Mouse (Mus musculus) small intestine, adult 2 months (tissue): ENCODE data around the gene Als2cl. TPM values are rescaled to one million over a fixed set of nuclear protein-coding genes. Genes with fewer than 3 reads are reported as not detected.

Experiments
- H3K27ac ChIP-seq: fragments of 200-500 bp; 2 replicates; pipeline ENCODE4 v1.5.1; 2012; ENCODE audit warnings: low read depth, low read length, control low read depth, inconsistent platforms; ENCODE audit not compliant: insufficient read depth
- H3K27me3 ChIP-seq: fragments of 200-500 bp; 2 replicates; pipeline ENCODE4 v1.6.1; 2012; ENCODE audit warnings: mild to moderate bottlenecking, moderate library complexity, low read length, inconsistent platforms; ENCODE audit not compliant: control insufficient read depth, insufficient read depth
- H3K36me3 ChIP-seq: fragments of 200-500 bp; 2 replicates; pipeline ENCODE4 v1.6.1; 2012; ENCODE audit warnings: mild to moderate bottlenecking, low read length, control low read depth, inconsistent platforms; ENCODE audit not compliant: control insufficient read depth, insufficient read depth
- H3K4me1 ChIP-seq: fragments of 200-500 bp; 2 replicates; pipeline ENCODE4 v1.6.1; 2012; ENCODE audit warnings: low read length, inconsistent platforms, mixed read lengths; ENCODE audit not compliant: control insufficient read depth, insufficient read depth, insufficient read length
- H3K4me3 ChIP-seq: fragments of 200-500 bp; 2 replicates; pipeline ENCODE4 v1.5.1; 2012; ENCODE audit warnings: low read depth, mild to moderate bottlenecking, control low read depth, inconsistent platforms, low read length, moderate library complexity
- CTCF ChIP-seq: fragments of 200-500 bp; IDR thresholded peaks from 2 replicates; pipeline ENCODE4 v1.5.1; 2012; ENCODE audit warnings: low read depth, mild to moderate bottlenecking, control low read depth, inconsistent platforms, low read length, moderate library complexity, mixed read lengths; ENCODE audit not compliant: insufficient replicate concordance, insufficient read length; ENCODE audit errors: extremely low read depth
- POLR2A ChIP-seq: fragments of 200-500 bp; IDR thresholded peaks from 2 replicates; pipeline ENCODE4 v1.6.1; 2012; ENCODE audit warnings: low read depth, mild to moderate bottlenecking, control low read depth, inconsistent platforms, low read length, moderate library complexity
- WGBS: fragments of 180-500 bp; shearing (Covaris S2); methylation state at CpG from one replicate; pipeline ENCODE4 v1.1.7; 2018; 5-methylcytosine and 5-hydroxymethylcytosine counted together
- polyA plus RNA-seq: library from polyadenylated mRNA; depleted of rRNA; stranded (reverse); fragments of >200 nt; gene quantifications from 2 replicates; pipeline ENCODE4 v1.2.3, GENCODE M21; 2012

Als2cl gene
- polyA plus RNA-seq, 1 experiment: 16.2 TPM

GRCm38 (mm10) chr9:110891077-110891828, 11.6 kb downstream of the Als2cl start:
- no peak overlapping the region for H3K27ac ChIP-seq
- peaks cover 21% of the 10 kb centered on the region; the same call in 1 of the 2 replicates for H3K36me3 ChIP-seq
- 84% methylated on average over 12 of the region's 12 CpGs for WGBS
- no peaks in the 10 kb centered on the region for H3K27me3 ChIP-seq
- peaks cover 14% of the 10 kb centered on the region for H3K4me1 ChIP-seq
- TF ChIP-seq CTCF (no peak), POLR2A (no peak)
- H3K4me3 ChIP-seq: no peak overlapping the region

GRCm38 (mm10) chr9:110892552-110892951, 12.9 kb downstream of the Als2cl start:
- Histone ChIP-seq H3K27ac (no peak overlapping the region), H3K36me3 (peaks cover 19% of the 10 kb centered on the region; the same call in 1 of the 2 replicates), H3K27me3 (no peaks in the 10 kb centered on the region), H3K4me3 (no peak overlapping the region), H3K4me1 (peaks cover 13% of the 10 kb centered on the region)
- TF ChIP-seq CTCF (no peak), POLR2A (no peak)
- 87% methylated on average over 3 of the region's 3 CpGs for WGBS

GRCm38 (mm10) chr9:110893429-110893828, 13.8 kb downstream of the Als2cl start:
- H3K27ac ChIP-seq: no peak overlapping the region
- H3K4me3 ChIP-seq: peak overlapping the region; percentile 28; the same call in 1 of the 2 replicates
- peaks cover 13% of the 10 kb centered on the region for H3K4me1 ChIP-seq
- H3K36me3 ChIP-seq: peaks cover 22% of the 10 kb centered on the region; the same call in 1 of the 2 replicates
- H3K27me3 ChIP-seq: no peaks in the 10 kb centered on the region
- WGBS: 84% methylated on average over 10 of the region's 10 CpGs
- TF ChIP-seq POLR2A (no peak), CTCF (no peak)

GRCm38 (mm10) chr9:110895507-110895906, 15.8 kb downstream of the Als2cl start:
- H3K4me1 ChIP-seq: peaks cover 2% of the 10 kb centered on the region; the same call in 1 of the 2 replicates
- WGBS: 66% methylated on average over 5 of the region's 5 CpGs

GRCm38 (mm10) chr9:110895994-110896393, 16.3 kb downstream of the Als2cl start:
- no peaks in the 10 kb centered on the region for H3K4me1 ChIP-seq
- H3K4me3 ChIP-seq: no peak overlapping the region
- no peaks in the 10 kb centered on the region for H3K27me3 ChIP-seq
- 71% methylated on average over 7 of the region's 7 CpGs for WGBS
- H3K27ac ChIP-seq: no peak overlapping the region
- TF ChIP-seq POLR2A: no peak
- TF ChIP-seq CTCF: no peak
- H3K36me3 ChIP-seq: peaks cover 22% of the 10 kb centered on the region; the same call in 1 of the 2 replicates

More at GRCm38 (mm10) chr9:110895507-110895906, 15.8 kb downstream of the Als2cl start:
- H3K27me3 ChIP-seq: no peaks in the 10 kb centered on the region
- H3K36me3 ChIP-seq: peaks cover 22% of the 10 kb centered on the region; the same call in 1 of the 2 replicates
- TF ChIP-seq CTCF (no peak), POLR2A (no peak)
- no peak overlapping the region for H3K4me3 ChIP-seq
- no peak overlapping the region for H3K27ac ChIP-seq

GRCm38 (mm10) chr9:110896595-110896994, 16.9 kb downstream of the Als2cl start:
- Histone ChIP-seq H3K27me3 (no peaks in the 10 kb centered on the region), H3K36me3 (peaks cover 21% of the 10 kb centered on the region; the same call in 1 of the 2 replicates), H3K4me1 (no peaks in the 10 kb centered on the region), H3K4me3 (no peak overlapping the region), H3K27ac (no peak overlapping the region)
- 46% methylated on average over 6 of the region's 6 CpGs for WGBS
- TF ChIP-seq POLR2A (no peak), CTCF (no peak)

GRCm38 (mm10) chr9:110899451-110900008, 19.9 kb downstream of the Als2cl start:
- H3K4me3 ChIP-seq: no peak overlapping the region
- H3K4me1 ChIP-seq: no peaks in the 10 kb centered on the region
- H3K27me3 ChIP-seq: no peaks in the 10 kb centered on the region
- WGBS: 72% methylated on average over 10 of the region's 10 CpGs
- TF ChIP-seq CTCF (no peak), POLR2A (no peak)
- H3K27ac ChIP-seq: no peak overlapping the region
- H3K36me3 ChIP-seq: peaks cover 12% of the 10 kb centered on the region; the same call in 1 of the 2 replicates
